Mouse (Mus musculus): Measurements from ENCODE around the gene Hist2h2be. TPM values are rescaled to one million over a fixed set of nuclear protein-coding genes. Genes with fewer than 3 reads are reported as not detected.

Gene Hist2h2be
- total and polyA plus RNA-seq, 2 experiments from 2014 or later: 6.4 to 13.2 TPM

GRCm38 (mm10) chr3:96262216-96262875 is 41.4 kb downstream of the Hist2h2be start:
- peak overlapping the region; percentile 98 for H3K27ac ChIP-seq (ENCODE audit: low read depth)
- TF ChIP-seq EP300 (IDR thresholded peaks at IDR 0.05; ENCODE audit: low read depth) (no peak), CTCF (IDR thresholded peaks at IDR 0.05; ENCODE audit: low read depth) (no peak)
- no peaks in the 10 kb centered on the region for H3K27me3 ChIP-seq (ENCODE audit: control insufficient read depth, insufficient read depth, low read length)
- H3K4me2 ChIP-seq (ENCODE audit: low read depth, low read length): peak overlapping the region; percentile 76
- ATAC-seq (ENCODE audit: insufficient read depth, low read depth) (peak; percentile 83), DNase-seq (ENCODE audit: low spot score) (peak; percentile 93)
- peak overlapping the region; percentile 64 for H3K4me3 ChIP-seq (ENCODE audit: low read depth, low read length)
- no peaks in the 10 kb centered on the region for H3K9me3 ChIP-seq (replicated peaks; ENCODE audit: control insufficient read depth, low read length)
- peaks cover 14% of the 10 kb centered on the region; the same call in 1 of the 2 replicates for H3K4me1 ChIP-seq (ENCODE audit: control insufficient read depth, insufficient read depth)
- under 1% methylated on average over 19 of the region's 19 CpGs for WGBS
- H3K36me3 ChIP-seq (replicated peaks; ENCODE audit: control insufficient read depth, insufficient read depth, low read length): no peaks in the 10 kb centered on the region
- peak overlapping the region; percentile 81 for H3K9ac ChIP-seq (replicated peaks; ENCODE audit: low read depth, low read length)

GRCm38 (mm10) chr3:96262979-96263550 is 42.1 kb downstream of the Hist2h2be start, which contains the start of gene Hist2h4:
Hist2h4 (minus strand) TSS chr3:96263311.
- H3K9me3 ChIP-seq (replicated peaks; ENCODE audit: control insufficient read depth, low read length): no peaks in the 10 kb centered on the region
- peak; percentile 85 for ATAC-seq (ENCODE audit: insufficient read depth, low read depth)
- no peaks in the 10 kb centered on the region for H3K27me3 ChIP-seq (ENCODE audit: control insufficient read depth, insufficient read depth, low read length)
- WGBS: under 1% methylated on average over 40 of the region's 40 CpGs
- peaks cover 20% of the 10 kb centered on the region; the same call in 1 of the 2 replicates for H3K4me1 ChIP-seq (ENCODE audit: control insufficient read depth, insufficient read depth)
- H3K36me3 ChIP-seq (replicated peaks; ENCODE audit: control insufficient read depth, insufficient read depth, low read length): no peaks in the 10 kb centered on the region
- H3K4me2 ChIP-seq (ENCODE audit: low read depth, low read length): peak within 1 kb of the TSS; percentile 76
- peak within 1 kb of the TSS; percentile 64 for H3K4me3 ChIP-seq (ENCODE audit: low read depth, low read length)
- H3K9ac ChIP-seq (replicated peaks; ENCODE audit: low read depth, low read length): peak within 1 kb of the TSS; percentile 81
- DNase-seq (ENCODE audit: low spot score): peak; percentile 96
- H3K27ac ChIP-seq (ENCODE audit: low read depth): peak within 1 kb of the TSS; percentile 98
- peak; percentile 51 for TF ChIP-seq CTCF (IDR thresholded peaks at IDR 0.05; ENCODE audit: low read depth)
- peak; percentile 92 for TF ChIP-seq EP300 (IDR thresholded peaks at IDR 0.05; ENCODE audit: low read depth)

GRCm38 (mm10) chr3:96263558-96264403 is 42.9 kb downstream of the Hist2h2be start:
- WGBS: 5% methylated on average over 27 of the region's 27 CpGs
- no peaks in the 10 kb centered on the region for H3K27me3 ChIP-seq (ENCODE audit: control insufficient read depth, insufficient read depth, low read length)
- TF ChIP-seq EP300 (IDR thresholded peaks at IDR 0.05; ENCODE audit: low read depth): no peak
- TF ChIP-seq CTCF (IDR thresholded peaks at IDR 0.05; ENCODE audit: low read depth): no peak
- peaks cover 22% of the 10 kb centered on the region; the same call in 1 of the 2 replicates for H3K4me1 ChIP-seq (ENCODE audit: control insufficient read depth, insufficient read depth)
- DNase-seq (ENCODE audit: low spot score) (peak; percentile 58), ATAC-seq (ENCODE audit: insufficient read depth, low read depth) (peak; percentile 32; the same call in 1 of the 2 replicates)
- peak overlapping the region; percentile 64 for H3K4me3 ChIP-seq (ENCODE audit: low read depth, low read length)
- H3K4me2 ChIP-seq (ENCODE audit: low read depth, low read length): peak overlapping the region; percentile 76
- peak overlapping the region; percentile 98 for H3K27ac ChIP-seq (ENCODE audit: low read depth)
- H3K9me3 ChIP-seq (replicated peaks; ENCODE audit: control insufficient read depth, low read length): no peaks in the 10 kb centered on the region
- no peaks in the 10 kb centered on the region for H3K36me3 ChIP-seq (replicated peaks; ENCODE audit: control insufficient read depth, insufficient read depth, low read length)
- peak overlapping the region; percentile 81 for H3K9ac ChIP-seq (replicated peaks; ENCODE audit: low read depth, low read length)

GRCm38 (mm10) chr3:96264404-96264949 is 43.6 kb downstream of the Hist2h2be start:
- peak overlapping the region; percentile 98 for H3K27ac ChIP-seq (ENCODE audit: low read depth)
- H3K9ac ChIP-seq (replicated peaks; ENCODE audit: low read depth, low read length): peak overlapping the region; percentile 81
- H3K4me1 ChIP-seq (ENCODE audit: control insufficient read depth, insufficient read depth): peaks cover 22% of the 10 kb centered on the region; the same call in 1 of the 2 replicates
- DNase-seq (ENCODE audit: low spot score) (no peak), ATAC-seq (ENCODE audit: insufficient read depth, low read depth) (no peak)
- no peaks in the 10 kb centered on the region for H3K27me3 ChIP-seq (ENCODE audit: control insufficient read depth, insufficient read depth, low read length)
- H3K4me3 ChIP-seq (ENCODE audit: low read depth, low read length): peak overlapping the region; percentile 64
- TF ChIP-seq EP300 (IDR thresholded peaks at IDR 0.05; ENCODE audit: low read depth) (no peak), CTCF (IDR thresholded peaks at IDR 0.05; ENCODE audit: low read depth) (no peak)
- H3K9me3 ChIP-seq (replicated peaks; ENCODE audit: control insufficient read depth, low read length): no peaks in the 10 kb centered on the region
- peak overlapping the region; percentile 76 for H3K4me2 ChIP-seq (ENCODE audit: low read depth, low read length)
- 73% methylated on average over 7 of the region's 7 CpGs for WGBS
- no peaks in the 10 kb centered on the region for H3K36me3 ChIP-seq (replicated peaks; ENCODE audit: control insufficient read depth, insufficient read depth, low read length)

- Histone ChIP-seq H3K4me2 (ENCODE audit: low read depth, low read length) (no peak overlapping the region), H3K27ac (ENCODE audit: low read depth) (no peak overlapping the region)
- WGBS: 69% methylated on average over 8 of the region's 8 CpGs
These were observed 45.3 kb downstream of the Hist2h2be start for GRCm38 (mm10) chr3:96266132-96266710.

More at GRCm38 (mm10) chr3:96266132-96266710, 45.3 kb downstream of the Hist2h2be start:
- Histone ChIP-seq H3K4me1 (ENCODE audit: control insufficient read depth, insufficient read depth) (peaks cover 22% of the 10 kb centered on the region; the same call in 1 of the 2 replicates), H3K36me3 (replicated peaks; ENCODE audit: control insufficient read depth, insufficient read depth, low read length) (no peaks in the 10 kb centered on the region), H3K27me3 (ENCODE audit: control insufficient read depth, insufficient read depth, low read length) (no peaks in the 10 kb centered on the region), H3K4me3 (ENCODE audit: low read depth, low read length) (no peak overlapping the region), H3K9me3 (replicated peaks; ENCODE audit: control insufficient read depth, low read length) (no peaks in the 10 kb centered on the region), H3K9ac (replicated peaks; ENCODE audit: low read depth, low read length) (no peak overlapping the region)
- no peak for DNase-seq (ENCODE audit: low spot score)
- TF ChIP-seq CTCF (IDR thresholded peaks at IDR 0.05; ENCODE audit: low read depth) (no peak), EP300 (IDR thresholded peaks at IDR 0.05; ENCODE audit: low read depth) (no peak)
- ATAC-seq (ENCODE audit: insufficient read depth, low read depth): no peak
